Mouse (Mus musculus) ZHBTc4 (cell line): Measurements from ENCODE around the gene Crygc.

Experiments
- DNase-seq: peaks from one replicate; pipeline ENCODE4 v3.0.0-alpha.2; 2011; ENCODE audit warnings: low read depth, low spot score

The Crygc gene

GRCm38 (mm10) chr1:65073589-65073988, at the start of gene Crygc:
TSS of gene Crygc (minus strand) at chr1:65073689.
- DNase-seq = no peak

- no peak for DNase-seq
Observed at GRCm38 (mm10) chr1:65122574-65123372, 49.3 kb upstream of the Crygc start, which contains the start of gene D630023F18Rik. TSS of gene D630023F18Rik (minus strand) at chr1:65123214.

- no peak for DNase-seq
Observed at GRCm38 (mm10) chr1:65119438-65119837, 45.9 kb upstream of the Crygc start, which contains the start of gene Gm28845. TSS of gene Gm28845 (minus strand) at chr1:65119558.

- DNase-seq = peak; percentile 23
Observed at GRCm38 (mm10) chr1:65118150-65118913, 44.8 kb upstream of the Crygc start.

DNA sequence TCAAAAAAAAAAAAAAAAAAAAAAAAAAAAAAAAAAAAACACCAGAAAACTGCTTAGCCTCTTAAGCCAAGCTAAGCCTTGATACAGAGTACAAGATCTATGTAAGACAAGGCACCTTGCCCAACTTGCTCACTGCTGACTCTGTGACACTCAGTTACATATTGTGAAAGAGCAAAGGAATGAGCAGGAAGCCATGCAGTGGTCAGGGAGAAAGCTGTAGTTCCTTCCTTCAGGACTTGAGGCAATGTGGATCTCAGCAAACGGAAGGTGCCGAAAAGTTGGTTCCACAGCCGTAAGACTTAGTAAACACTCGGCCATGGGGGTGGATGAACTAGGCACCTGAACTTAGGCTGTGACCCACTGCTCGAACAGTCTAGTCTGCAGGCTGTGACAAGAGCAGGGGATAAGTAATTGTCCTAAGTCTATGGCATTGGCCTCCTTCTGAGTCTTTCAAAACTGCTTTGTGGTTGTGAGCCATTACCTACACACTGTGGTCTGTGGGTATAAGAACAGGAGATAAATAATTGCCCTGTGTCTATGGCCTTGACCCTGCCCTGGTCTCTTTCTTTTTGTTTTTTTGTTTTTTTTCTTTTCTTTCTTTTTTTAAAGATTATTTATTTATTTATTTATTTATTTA, 40.2 kb upstream of the Crygc start:
- DNase-seq = no peak

DNA sequence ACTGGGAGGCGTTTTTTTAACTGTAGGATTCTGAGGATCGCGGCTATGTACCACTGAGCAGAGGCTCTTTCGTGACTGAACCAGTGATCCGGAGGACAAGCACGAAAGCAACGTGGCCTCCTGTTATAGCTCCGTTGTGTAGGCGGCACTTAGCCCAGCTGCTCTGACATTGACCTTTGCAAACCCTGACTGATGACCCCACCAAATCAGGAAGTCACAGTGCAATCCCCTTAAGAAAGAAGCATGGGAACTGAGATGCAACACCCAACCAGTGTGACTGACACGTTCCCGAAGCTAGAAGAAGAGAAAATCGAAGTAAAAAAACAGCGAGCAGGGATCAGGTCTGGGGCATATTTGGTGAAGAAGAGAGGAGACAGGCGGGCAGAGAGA, 39.3 kb upstream of the Crygc start:
- DNase-seq = no peak

DNA sequence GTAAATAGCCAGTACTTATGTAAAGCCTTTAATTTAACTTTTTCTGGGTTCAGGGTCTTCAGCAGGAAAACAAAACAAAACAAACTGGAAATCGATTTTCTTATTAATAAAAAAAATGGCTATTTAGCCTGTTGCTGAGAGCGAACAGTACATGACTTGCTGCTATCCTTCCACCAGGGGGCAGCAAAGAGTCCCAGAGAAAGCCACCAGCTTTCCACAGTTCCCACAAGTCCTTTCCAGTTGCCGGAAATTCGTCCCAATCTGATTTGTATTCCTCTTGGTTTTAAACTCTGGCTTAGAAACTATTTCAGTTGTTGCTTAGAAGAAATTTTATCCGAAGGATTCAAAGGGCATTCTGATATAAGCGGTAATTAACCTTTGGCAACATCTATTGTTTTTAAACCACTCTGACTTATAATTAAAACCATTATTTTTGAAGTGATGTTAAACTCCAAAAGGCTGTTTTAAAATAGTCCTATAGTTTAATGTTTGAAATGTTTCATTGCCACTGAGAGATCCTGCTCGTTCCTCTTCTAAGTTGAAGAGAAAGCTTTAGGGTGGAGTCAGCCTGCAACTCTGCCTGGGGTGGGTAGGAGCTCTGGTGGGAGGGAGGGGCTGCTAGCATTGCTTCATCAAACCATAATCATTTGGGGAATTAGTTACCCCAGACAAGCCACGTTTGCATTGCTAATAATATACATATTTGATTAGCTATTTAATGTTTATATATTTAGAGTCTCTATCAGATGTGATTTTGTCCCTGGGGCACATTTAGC, 38.7 kb upstream of the Crygc start:
- peak; percentile 92 for DNase-seq

DNA sequence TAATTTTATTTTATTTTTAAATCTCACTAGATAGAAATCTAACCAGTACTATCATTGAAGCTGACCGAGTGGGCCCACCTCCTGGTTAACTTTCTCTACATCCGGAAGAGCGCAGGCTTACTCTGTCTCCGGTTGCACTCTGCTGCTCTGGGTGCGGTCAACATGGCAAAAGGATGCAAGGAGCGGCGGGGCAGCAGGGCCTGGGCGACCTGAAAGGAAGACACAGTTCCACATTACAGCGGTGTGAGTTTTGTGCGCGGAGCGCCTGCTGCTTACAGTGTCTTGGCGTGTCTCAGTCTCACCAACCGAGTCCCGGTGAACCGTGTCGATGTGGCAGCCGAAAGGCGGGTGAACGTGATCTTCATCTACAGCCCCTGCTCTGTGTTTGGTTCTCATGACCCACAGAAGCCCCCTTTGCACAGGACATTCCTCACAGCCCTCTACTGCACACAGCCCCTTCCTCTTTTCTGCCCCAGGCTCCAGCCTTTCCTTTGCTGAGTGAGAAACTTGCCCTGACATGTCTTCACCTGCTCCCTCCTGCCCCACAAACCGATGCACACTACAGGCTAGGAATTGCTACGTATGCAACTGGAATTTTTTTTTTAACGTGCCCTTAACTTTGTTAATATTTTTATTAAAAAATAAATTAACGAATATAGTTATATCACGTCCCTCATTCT, 36.4 kb upstream of the Crygc start:
- DNase-seq = peak; percentile 86

- DNase-seq = no peak
Observed at GRCm38 (mm10) chr1:65109196-65109595, 35.7 kb upstream of the Crygc start.

DNA sequence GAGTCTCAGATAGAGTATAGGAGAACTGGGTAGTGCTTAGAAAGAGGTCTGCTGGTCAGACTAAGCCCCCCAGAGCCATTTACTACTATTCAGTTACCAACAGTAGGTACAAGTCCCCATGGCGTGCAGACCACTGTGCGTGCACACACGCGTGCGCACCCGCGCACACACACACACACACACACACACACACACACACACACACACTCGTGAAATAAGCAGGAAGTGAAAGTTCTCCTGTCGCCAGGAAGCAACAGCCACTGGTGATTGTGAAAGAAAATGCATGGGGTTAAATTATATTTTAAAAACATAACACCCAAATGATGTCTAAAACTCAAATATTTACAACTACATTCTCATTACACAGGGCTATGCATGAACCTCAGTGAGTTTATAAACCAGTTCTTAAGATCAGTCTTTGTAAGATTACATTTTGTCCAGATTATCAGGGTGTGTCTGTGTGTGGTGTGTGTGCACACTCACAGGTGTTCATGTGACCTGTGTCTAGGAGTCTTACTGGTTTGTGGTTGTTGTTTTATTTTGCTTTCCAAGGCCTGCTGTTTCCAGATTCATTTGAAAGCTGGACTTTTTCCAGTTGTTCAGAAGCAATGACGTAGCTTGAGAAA, 34.3 kb upstream of the Crygc start:
- DNase-seq = no peak

- peak; percentile 26 for DNase-seq
Observed at GRCm38 (mm10) chr1:65103273-65103672, 29.8 kb upstream of the Crygc start, which contains the start of gene Cryga. TSS of gene Cryga (minus strand) at chr1:65103373.

GRCm38 (mm10) chr1:65096953-65097352, 23.5 kb upstream of the Crygc start:
- DNase-seq = no peak

DNA sequence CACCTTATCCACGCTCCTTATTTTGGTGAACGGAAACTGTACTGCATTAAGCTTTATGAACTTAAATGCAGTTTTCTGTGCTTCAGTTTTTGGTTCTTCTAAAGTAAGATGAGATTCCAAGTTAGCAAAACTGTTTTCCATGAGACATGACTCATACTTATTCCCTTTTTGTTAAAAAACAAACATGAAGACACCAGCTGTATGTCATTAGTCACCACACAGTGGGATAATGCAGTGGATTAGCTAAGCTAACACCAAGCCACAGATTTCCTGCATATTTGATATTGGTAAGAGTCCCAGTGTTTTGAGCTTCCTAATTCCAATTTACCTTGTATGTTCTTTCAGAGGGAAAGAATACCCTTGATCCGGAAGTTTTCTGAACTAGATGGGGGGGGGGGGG, 18.1 kb upstream of the Crygc start:
- DNase-seq = no peak

GRCm38 (mm10) chr1:65090370-65090769, 16.9 kb upstream of the Crygc start:
- DNase-seq = no peak

DNA sequence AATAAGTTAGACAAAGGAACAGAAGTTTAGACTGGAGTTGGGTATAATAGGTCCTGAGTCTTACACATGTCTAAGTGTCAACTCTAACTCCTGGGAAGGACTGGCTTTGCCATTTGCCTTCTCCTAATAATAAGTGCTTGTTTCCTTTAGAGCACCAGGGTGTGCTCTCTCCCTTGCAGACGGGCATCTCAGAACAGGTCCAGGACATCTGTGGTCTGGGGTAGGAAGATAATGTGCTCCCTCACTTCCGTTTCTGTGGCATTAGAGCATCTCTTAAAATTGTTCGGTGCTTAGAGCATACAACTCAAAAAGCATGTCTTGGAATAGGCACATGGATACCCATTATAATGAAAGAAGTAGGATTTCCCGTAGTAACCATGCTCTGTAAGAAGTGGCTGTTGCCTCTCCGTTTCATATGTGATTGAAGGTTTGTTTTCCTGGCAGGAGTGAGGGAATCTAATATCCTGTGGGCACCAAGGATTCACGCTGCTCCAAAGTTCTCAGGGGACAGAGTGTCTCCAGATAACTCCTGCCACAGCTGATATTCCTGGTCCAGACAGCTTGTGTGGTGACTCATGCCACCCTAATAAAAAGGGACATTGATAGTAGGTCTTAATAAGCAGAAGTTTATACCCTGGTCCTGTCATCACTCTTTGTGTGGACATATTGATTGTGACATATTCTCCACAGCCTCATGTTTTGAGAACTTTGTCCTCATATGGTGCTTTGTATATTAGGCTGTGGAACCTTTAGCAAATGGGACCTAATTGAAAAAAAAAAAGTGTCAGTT, 15.3 kb upstream of the Crygc start:
- DNase-seq = no peak

DNA sequence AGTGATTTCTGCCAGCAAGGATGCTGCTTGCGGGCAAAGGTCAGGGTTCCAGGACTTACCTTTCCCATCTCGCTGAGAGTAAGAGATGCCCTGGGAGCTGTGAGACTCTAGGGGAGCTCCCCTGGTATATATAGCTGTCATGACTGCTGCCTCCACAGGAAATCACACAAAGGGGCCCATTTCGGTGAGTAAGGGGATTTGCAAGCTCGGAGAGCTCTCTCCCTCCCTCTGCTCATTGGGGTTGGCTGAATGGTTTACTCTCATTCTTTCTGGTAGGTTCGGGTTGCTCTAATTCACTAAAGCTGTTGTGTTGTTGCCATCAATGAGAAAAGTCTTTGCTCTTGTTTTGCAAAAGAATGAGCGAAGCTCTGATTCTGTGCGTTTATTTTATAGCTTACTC, 8.7 kb upstream of the Crygc start, which contains the start of gene Crygb:
Gene Crygb (minus strand): TSS at position 101 of the 400 bp plus-strand sequence.
- no peak for DNase-seq

DNA sequence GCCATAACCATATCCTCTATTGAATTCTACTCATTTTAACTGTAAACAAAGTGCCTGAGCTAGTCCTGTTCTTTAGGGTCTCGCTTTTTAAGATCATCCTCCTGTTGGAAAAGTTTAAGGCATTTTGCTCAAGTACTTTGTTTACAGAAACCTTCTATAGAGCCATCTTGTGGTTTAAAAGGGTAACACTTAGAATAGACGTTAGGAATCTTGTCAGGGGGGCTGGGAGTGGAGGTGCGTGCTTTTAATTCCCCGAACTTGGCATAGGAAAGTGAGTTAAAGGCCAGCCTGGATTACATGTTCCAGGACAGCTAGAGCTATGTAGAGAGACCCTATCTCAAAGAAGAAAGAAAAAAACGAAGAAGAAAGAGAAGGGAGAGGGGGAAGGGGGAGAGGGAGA, 2.1 kb upstream of the Crygc start:
- peak; percentile 35 for DNase-seq

DNA sequence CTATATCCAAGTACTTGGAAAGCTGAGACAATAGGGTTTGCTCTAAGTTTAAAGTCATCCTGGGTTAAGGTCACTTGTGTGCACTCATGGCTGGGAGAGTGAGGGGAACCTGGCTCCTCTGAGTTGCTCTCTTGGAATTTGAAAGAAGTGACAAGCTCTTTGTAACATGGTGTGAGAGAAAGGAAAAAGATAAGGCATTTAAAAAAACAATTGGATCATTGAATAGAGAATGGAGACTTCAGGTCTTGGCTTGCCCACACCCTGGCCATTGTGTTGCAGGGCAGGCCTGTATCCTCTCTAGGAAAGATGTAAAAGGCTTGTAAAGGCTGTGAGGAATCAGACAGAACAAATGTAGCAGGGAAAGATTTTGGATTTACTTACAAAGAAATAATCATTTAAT, 5.6 kb downstream of the Crygc start:
- DNase-seq = peak; percentile 77

- no peak for DNase-seq
Observed at GRCm38 (mm10) chr1:65064201-65064600, 9.3 kb downstream of the Crygc start.
